Mouse (Mus musculus) lung, postnatal 14 days (tissue): ENCODE measurements around the gene Rcbtb2.

Experiments
- DNase-seq: peaks from one replicate; pipeline ENCODE4 v3.0.0; 2021

The Rcbtb2 gene

GRCm38 (mm10) chr14:73217062-73217461, 94.2 kb downstream of the Rcbtb2 start:
- DNase-seq, result no peak

GRCm38 (mm10) chr14:73222316-73222970, 99.6 kb downstream of the Rcbtb2 start:
- DNase-seq, result no peak

DNA sequence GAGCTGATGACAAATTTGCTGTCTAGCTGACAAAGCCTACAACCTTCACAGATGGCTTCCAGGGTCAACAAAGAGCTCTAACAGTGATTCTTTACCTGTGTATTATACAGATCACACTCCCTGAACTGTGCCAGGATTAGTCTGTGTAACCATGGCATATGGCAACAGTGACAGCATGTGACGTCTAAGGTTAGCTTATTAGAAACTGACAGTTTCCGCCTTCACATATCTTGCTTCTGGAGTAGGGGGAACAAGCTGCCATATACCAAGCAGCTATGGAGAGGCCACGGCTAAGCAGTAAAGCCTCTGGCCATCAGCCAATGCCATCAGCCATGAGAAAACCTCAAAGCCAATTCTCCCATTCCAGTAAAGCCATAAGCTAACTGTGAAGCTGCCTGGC, 103.5 kb downstream of the Rcbtb2 start:
- DNase-seq, result no peak

GRCm38 (mm10) chr14:73226849-73227248, 104.0 kb downstream of the Rcbtb2 start:
- no peak for DNase-seq

GRCm38 (mm10) chr14:73231286-73231982, 108.6 kb downstream of the Rcbtb2 start:
- DNase-seq, result no peak

GRCm38 (mm10) chr14:73234468-73235031, 111.7 kb downstream of the Rcbtb2 start:
- DNase-seq, result no peak

- DNase-seq, result peak; percentile 67
Measured at GRCm38 (mm10) chr14:73237848-73238321, 115.0 kb downstream of the Rcbtb2 start, which contains the start of gene Lpar6. Lpar6 (plus strand) TSS chr14:73237895.

- peak; percentile 53 for DNase-seq
Measured at GRCm38 (mm10) chr14:73238498-73239250, 115.8 kb downstream of the Rcbtb2 start.

DNA sequence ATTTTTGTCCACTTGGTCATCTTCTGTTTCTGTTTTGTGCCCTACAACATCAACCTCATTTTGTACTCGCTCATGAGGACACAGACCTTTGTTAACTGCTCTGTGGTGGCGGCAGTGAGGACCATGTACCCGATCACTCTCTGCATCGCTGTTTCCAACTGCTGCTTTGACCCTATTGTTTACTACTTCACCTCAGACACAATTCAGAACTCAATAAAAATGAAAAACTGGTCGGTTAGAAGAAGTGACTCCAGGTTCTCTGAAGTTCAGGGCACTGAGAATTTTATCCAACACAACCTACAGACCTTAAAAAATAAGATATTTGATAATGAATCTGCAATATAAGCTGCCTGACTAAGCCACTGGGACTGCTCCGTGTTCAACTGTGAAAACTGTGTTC, 116.5 kb downstream of the Rcbtb2 start:
- DNase-seq, result no peak

GRCm38 (mm10) chr14:73239857-73240256, 117.0 kb downstream of the Rcbtb2 start:
- no peak for DNase-seq

GRCm38 (mm10) chr14:73244061-73244597, 121.3 kb downstream of the Rcbtb2 start:
- DNase-seq, result no peak

- no peak for DNase-seq
Measured at GRCm38 (mm10) chr14:73250056-73250455, 127.2 kb downstream of the Rcbtb2 start.

- DNase-seq, result no peak
Measured at GRCm38 (mm10) chr14:73252276-73252675, 129.4 kb downstream of the Rcbtb2 start.

DNA sequence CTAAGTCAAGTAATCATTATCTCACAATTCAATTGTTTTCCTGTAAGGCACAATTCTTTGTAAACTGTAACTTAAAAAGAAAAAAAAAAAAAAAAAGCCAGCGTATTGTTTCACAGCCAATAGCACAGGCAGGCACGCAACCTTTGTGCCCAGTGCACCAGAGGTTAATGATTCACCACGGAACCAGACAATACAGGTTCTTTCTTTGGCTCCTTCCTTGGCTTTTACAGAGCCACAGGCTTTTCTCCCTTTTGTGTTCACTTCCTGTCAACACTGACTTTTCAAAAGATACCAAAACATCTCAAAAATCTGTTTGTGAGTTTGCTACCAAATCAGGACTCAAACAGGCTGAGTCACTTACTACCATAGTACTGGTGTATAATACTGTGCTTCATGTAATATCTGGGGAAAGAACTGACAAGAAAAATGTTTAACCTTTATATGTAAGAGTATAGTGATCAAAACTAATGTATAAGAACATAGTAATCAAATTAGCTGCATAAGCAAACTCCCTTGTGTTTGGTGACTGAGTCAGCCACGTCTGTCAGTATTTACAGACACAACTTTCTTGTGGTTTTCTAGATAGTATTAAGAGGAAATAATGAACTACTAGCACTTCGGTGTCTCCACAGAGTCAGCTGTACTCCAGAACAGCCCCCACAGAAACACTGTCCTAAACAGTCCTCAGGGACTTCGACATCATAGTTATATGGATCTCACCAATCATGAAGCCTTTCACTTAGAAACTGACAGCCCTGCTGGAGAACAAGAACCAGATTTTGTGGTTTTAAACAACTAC, 130.8 kb downstream of the Rcbtb2 start:
- DNase-seq, result no peak

DNA sequence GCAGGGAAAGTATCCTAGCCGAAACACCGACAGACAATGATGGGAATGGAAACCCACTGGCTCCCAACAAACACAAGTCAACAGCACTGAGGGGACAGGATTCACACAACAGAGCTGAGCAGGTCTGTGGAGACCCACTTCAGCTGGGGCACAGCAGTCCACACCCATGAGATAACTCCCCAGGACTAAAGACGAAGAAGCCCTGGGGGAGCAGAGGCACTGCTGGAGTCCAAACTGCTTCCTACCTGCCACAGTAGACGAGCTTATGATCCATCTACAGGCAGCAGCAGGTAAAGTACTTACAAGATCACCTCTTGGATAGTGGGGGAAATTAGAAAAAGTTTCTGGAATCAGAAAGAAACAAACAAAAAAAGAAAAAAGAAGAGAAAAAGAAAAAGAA, 131.6 kb downstream of the Rcbtb2 start:
- DNase-seq, result no peak

GRCm38 (mm10) chr14:73255426-73255970, 132.7 kb downstream of the Rcbtb2 start:
- DNase-seq, result no peak

DNA sequence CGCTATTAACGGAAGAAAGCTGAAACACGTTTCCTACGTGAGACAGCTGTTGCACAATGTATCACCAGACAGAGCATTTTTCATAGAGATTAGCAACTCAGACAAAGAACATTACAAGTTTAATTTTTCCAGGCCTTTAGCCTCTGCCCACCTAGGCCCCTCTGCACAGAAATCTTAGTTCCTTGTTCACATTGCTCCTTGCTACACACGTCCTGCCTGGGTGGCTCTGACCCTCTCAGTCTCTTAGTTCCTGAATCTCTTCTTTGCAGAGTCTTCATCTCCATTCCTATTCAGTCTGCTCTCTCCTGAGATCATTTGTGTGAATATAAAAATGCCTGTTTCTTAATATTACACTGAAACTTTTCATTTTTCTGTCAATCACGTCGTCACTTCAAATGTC, 134.5 kb downstream of the Rcbtb2 start:
- no peak for DNase-seq
